Mouse (Mus musculus) CH12.LX (cell line): ENCODE data around the gene Gm20388.

Source experiments
- CTCF ChIP-seq, 2 experiments: IDR thresholded peaks in 1 of 2; conservative IDR thresholded peaks in 1 of 2; 2 replicates each; pipeline ENCODE4 v1.5.1; 2011 to 2012; ENCODE audit warnings: low read depth in 2 of 2, low read length in 2 of 2, improper control_type of control experiment in 1 of 2, inconsistent platforms in 1 of 2, mild to moderate bottlenecking in 1 of 2, moderate library complexity in 1 of 2
- ELF1 ChIP-seq: IDR thresholded peaks from 2 replicates; pipeline ENCODE4 v1.6.1; 2014; ENCODE audit warnings: low read depth, mild to moderate bottlenecking, inconsistent platforms, low read length, improper control_type of control experiment
- HCFC1 ChIP-seq: IDR thresholded peaks from 2 replicates; pipeline ENCODE4 v1.6.1; 2012; ENCODE audit warnings: low read depth, mild to moderate bottlenecking, inconsistent platforms, low read length, improper control_type of control experiment
- MAX ChIP-seq: IDR thresholded peaks from 2 replicates; pipeline ENCODE4 v1.6.1; 2011; ENCODE audit warnings: low read length, improper control_type of control experiment
- POLR2A ChIP-seq: IDR thresholded peaks from 2 replicates; pipeline ENCODE4 v1.6.1; 2011; ENCODE audit warnings: low read depth, mild to moderate bottlenecking, improper control_type of control experiment, low read length
- SMC3 ChIP-seq: IDR thresholded peaks from 2 replicates; pipeline ENCODE4 v1.6.1; 2011; ENCODE audit warnings: low read depth, low read length, improper control_type of control experiment
- ZC3H11A ChIP-seq: IDR thresholded peaks from 2 replicates; pipeline ENCODE4 v1.6.1; 2012; ENCODE audit warnings: low read depth, mild to moderate bottlenecking, inconsistent platforms, low read length, improper control_type of control experiment
- ZKSCAN1 ChIP-seq: IDR thresholded peaks from 2 replicates; pipeline ENCODE4 v1.6.1; 2012; ENCODE audit warnings: low read depth, inconsistent platforms, low read length, improper control_type of control experiment, borderline replicate concordance

GRCm38 (mm10) chr8:123696167-123696566, 3785.5 kb downstream of the Gm20388 start:
- TF ChIP-seq ELF1: no peak
- TF ChIP-seq POLR2A: no peak
- TF ChIP-seq SMC3: no peak
- no peak for TF ChIP-seq MAX
- TF ChIP-seq ZKSCAN1: no peak
- no peak for TF ChIP-seq ZC3H11A
- TF ChIP-seq CTCF (conservative IDR thresholded peaks at IDR 0.05 in 1 of 2, IDR thresholded peaks at IDR 0.05 in 1 of 2; ENCODE audit: low read depth in 2 of 2, low read length in 2 of 2): no peak
- no peak for TF ChIP-seq HCFC1
